ENCODE assay signal across 8 mouse cellular contexts in genomic region chr14:20836171-20836904, GRCm38 (mm10). TPM values are rescaled to one million over a fixed set of nuclear protein-coding genes. Genes with fewer than 3 reads are reported as not detected.
DNase-seq lines count a peak whose midpoint lies in the region; ATAC-seq and TF ChIP-seq lines count a peak whose summit lies in the region.

Gene Plau (plus strand): TSS chr14:20836660.

- TF ChIP-seq EP300 in lung, postnatal 0 days (IDR thresholded peaks at IDR 0.05) = no peak

- ATAC-seq in cerebellum, adult (ENCODE audit: insufficient number of reproducible peaks, low FRiP score, low TSS enrichment) = peak; percentile 88
- peak; percentile 91 for ATAC-seq in forebrain, embryonic 14.5 days
- peak; percentile 84 for ATAC-seq in lung, postnatal 0 days

- DNase-seq in ES-CJ7 (ENCODE audit: low read depth, low spot score) = peak; percentile 45
- DNase-seq in forebrain, embryonic 14.5 days (ENCODE audit: low spot score) = peak; percentile 75
- DNase-seq in heart, postnatal 4 days = peak; percentile 78
- DNase-seq in layer of hippocampus, adult 2 months (ENCODE audit: low spot score in 2 of 2) = peak in 1 of 2 experiments; percentile 39
- peak; percentile 66 for DNase-seq in lung, postnatal 0 days (ENCODE audit: low spot score)
- peak; percentile 72 for DNase-seq in ovary, adult 18-20 months (ENCODE audit: low spot score)
- DNase-seq in urinary bladder, adult 18-20 months (ENCODE audit: low spot score in 2 of 2) = peak; percentile 77 to 80

- no peaks in the 10 kb centered on the region for H3K27me3 ChIP-seq in forebrain, embryonic 14.5 days (replicated peaks; ENCODE audit: control insufficient read depth, insufficient read depth, low read length)
- H3K27me3 ChIP-seq in lung, postnatal 0 days (replicated peaks; ENCODE audit: insufficient read depth, low read length) = no peaks in the 10 kb centered on the region

- under 1% methylated on average over 32 of the region's 33 CpGs for WGBS in forebrain, embryonic 14.5 days
- 2% methylated on average over 31 of the region's 33 CpGs for WGBS in lung, postnatal 0 days

- peaks cover 8% of the 10 kb centered on the region; the same call in 1 of the 2 replicates for H3K4me1 ChIP-seq in forebrain, embryonic 14.5 days (ENCODE audit: control insufficient read depth, insufficient read depth, low read length)
- H3K4me1 ChIP-seq in lung, postnatal 0 days (ENCODE audit: insufficient read depth, low read depth, low read length) = peaks cover 9% of the 10 kb centered on the region; the same call in 1 of the 2 replicates

- peak within 1 kb of the TSS; percentile 70 for H3K9ac ChIP-seq in forebrain, embryonic 14.5 days (ENCODE audit: low read length)
- peak within 1 kb of the TSS; percentile 23; the same call in 1 of the 2 replicates for H3K9ac ChIP-seq in lung, postnatal 0 days (replicated peaks; ENCODE audit: low read depth)

- H3K4me3 ChIP-seq in forebrain, embryonic 14.5 days (ENCODE audit: low read depth, low read length) = peak within 1 kb of the TSS; percentile 34
- H3K4me3 ChIP-seq in layer of hippocampus, adult 2 months = peak within 1 kb of the TSS; percentile 60
- peak within 1 kb of the TSS; percentile 34 for H3K4me3 ChIP-seq in lung, postnatal 0 days (ENCODE audit: low read depth, low read length)

- TF ChIP-seq CTCF in layer of hippocampus, adult 2 months (conservative IDR thresholded peaks at IDR 0.05) = no peak
- TF ChIP-seq CTCF in lung, postnatal 0 days (IDR thresholded peaks at IDR 0.05) = no peak

- peak within 1 kb of the TSS; percentile 83 for H3K4me2 ChIP-seq in forebrain, embryonic 14.5 days (ENCODE audit: low read length)
- peak within 1 kb of the TSS; percentile 73 for H3K4me2 ChIP-seq in lung, postnatal 0 days (replicated peaks; ENCODE audit: low read depth, low read length)

- no peaks in the 10 kb centered on the region for H3K36me3 ChIP-seq in forebrain, embryonic 14.5 days (ENCODE audit: control insufficient read depth, insufficient read depth, low read length)
- no peaks in the 10 kb centered on the region for H3K36me3 ChIP-seq in lung, postnatal 0 days (ENCODE audit: insufficient read depth, low read length)

- no peaks in the 10 kb centered on the region for H3K9me3 ChIP-seq in forebrain, embryonic 14.5 days (replicated peaks; ENCODE audit: control insufficient read depth, low read length)
- no peaks in the 10 kb centered on the region for H3K9me3 ChIP-seq in lung, postnatal 0 days (ENCODE audit: low read length)

- H3K27ac ChIP-seq in forebrain, embryonic 14.5 days (ENCODE audit: low read depth, low read length) = no peak within 1 kb of the TSS
- H3K27ac ChIP-seq in layer of hippocampus, adult 2 months = peak within 1 kb of the TSS; percentile 52
- H3K27ac ChIP-seq in lung, postnatal 0 days (ENCODE audit: low read length) = no peak within 1 kb of the TSS

RNA-seq across cellular contexts. Expression of gene Plau, which starts in this region (rescaled TPM):
- 0.21 and 0.47 TPM in 2 replicates for polyA plus RNA-seq in forebrain, embryonic 14.5 days (2014; fragmentation: Nextera tagmentation; extraction: Ambion mirVana)
- 10 to 100 TPM; 11.1 to 11.9 TPM for total RNA-seq in heart, postnatal 4 days (2021)
- 1 to 10 TPM; 3.2 to 4.2 TPM for total RNA-seq in layer of hippocampus, adult 2 months (2021)
- 1.0 and 1.7 TPM in 2 replicates for polyA plus RNA-seq in lung, postnatal 0 days (2015; fragmentation: Nextera tagmentation; extraction: Ambion mirVana)

Comparison
In these comparisons a context has a peak if more than half of its experiments do, and no peak if none do; other contexts are left out.
1. Peak in DNase-seq, ATAC-seq, H3K4me3 ChIP-seq, H3K9ac ChIP-seq and H3K4me2 ChIP-seq in forebrain, embryonic 14.5 days; RNA of the gene not detected or under 1 TPM.